Mouse (Mus musculus) spleen, postnatal 14 days (tissue): ENCODE data around the gene Tnk1.

Experiments used
- DNase-seq, 2 experiments: peaks; one replicate each; pipeline ENCODE4 v3.0.0; 2021 to 2022; ENCODE audit warnings: low spot score in 2 of 2

Gene Tnk1

GRCm38 (mm10) chr11:69803328-69803727 lies 55.2 kb downstream of the Tnk1 start:
- no peak for DNase-seq

- DNase-seq: no peak
Observed at GRCm38 (mm10) chr11:69802648-69803105, 55.9 kb downstream of the Tnk1 start.

GRCm38 (mm10) chr11:69801379-69801977 lies 57.1 kb downstream of the Tnk1 start, which contains the start of gene Fgf11:
Gene Fgf11, minus strand, starts transcription at chr11:69801857.
- DNase-seq: no peak
